Mouse (Mus musculus) liver, postnatal 0 days (tissue): Measurements from ENCODE around the gene Zfp592.
A peak's percentile ranks its signal among the peaks of the same experiment; 100 is the strongest.

Experiments used
- CTCF ChIP-seq: sonication (generic); IDR thresholded peaks from 2 replicates; pipeline ENCODE4 v1.5.1; 2016; ENCODE audit warnings: antibody characterized with exemption, low read depth
- EP300 ChIP-seq: IDR thresholded peaks from 2 replicates; pipeline ENCODE4 v1.6.1; 2016; ENCODE audit warnings: antibody characterized with exemption, low read depth, mild to moderate bottlenecking

DNA sequence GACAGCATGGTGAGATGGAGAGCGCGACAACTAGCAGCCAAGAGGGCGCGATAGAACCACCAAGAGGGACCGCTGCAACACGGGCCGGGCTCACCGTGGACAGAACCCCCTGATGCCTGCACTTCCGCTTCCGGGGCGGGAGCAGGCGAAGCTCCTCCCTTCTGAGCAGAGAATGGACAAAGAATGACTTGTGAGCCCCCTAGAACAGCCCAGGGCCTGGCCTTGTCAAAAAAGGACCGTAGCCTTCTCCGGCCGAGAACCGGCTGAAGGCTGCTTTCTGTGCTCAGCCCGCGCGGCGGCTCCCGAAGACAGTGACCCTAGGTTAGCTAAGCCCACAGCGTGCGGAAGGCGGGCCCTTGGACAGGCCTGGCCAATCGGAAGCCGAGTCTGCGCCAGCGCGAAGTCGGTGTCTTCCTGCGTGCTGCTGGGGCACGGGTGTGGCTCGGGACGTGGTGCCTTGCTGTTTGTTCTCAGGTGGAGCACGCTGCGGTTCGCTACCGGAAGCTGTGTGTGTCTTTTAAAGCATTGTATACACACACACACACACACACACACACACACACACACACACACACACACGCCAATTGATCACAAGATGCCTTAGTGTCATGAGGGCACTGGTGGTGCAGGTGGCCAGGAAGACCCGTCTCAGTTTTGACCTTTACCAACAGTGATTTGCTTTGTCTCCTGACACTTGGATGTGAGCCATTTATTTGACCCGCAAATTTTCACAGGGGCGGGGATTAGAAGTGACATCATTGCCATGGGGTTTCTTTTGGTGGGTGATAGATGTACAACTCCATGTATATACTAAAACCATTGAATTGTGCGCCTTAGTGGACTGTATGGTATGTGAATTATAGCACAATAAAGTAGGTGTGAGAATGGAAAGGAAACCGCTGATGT is 45.8 kb upstream of the Zfp592 start, which contains the start of gene Sec11a:
- TF ChIP-seq CTCF (peak; percentile 21; the same call in 1 of the 2 replicates), EP300 (no peak)
